10 mouse cellular contexts compared by ENCODE assay signal in genomic region chr1:74901686-74902085, GRCm38 (mm10). TPM values are rescaled to one million over a fixed set of nuclear protein-coding genes. Genes with fewer than 3 reads are reported as not detected.
DNase-seq lines count a peak whose midpoint lies in the region; ATAC-seq lines count a peak whose summit lies in the region.
"Had no signal": no experiment of that assay in that cellular context is flagged by ENCODE, and none has a peak within 500 bp of the region (broad histone marks: within the 10 kb centered on the region; RNA-seq: fewer than 3 reads in every experiment).

No protein-coding gene starts in this region.

- 2% methylated on average over 3 of the region's 3 CpGs for WGBS in midbrain, embryonic 14.5 days
- 4% methylated on average over 3 of the region's 3 CpGs for WGBS in midbrain, embryonic 16.5 days
- WGBS in intestine, embryonic 16.5 days: 10% methylated on average over 3 of the region's 3 CpGs

- ATAC-seq in cerebellum, adult (ENCODE audit: insufficient number of reproducible peaks, low FRiP score, low TSS enrichment): no peak
- ATAC-seq in midbrain, embryonic 14.5 days (ENCODE audit: low FRiP score, low TSS enrichment): no peak
- no peak for ATAC-seq in midbrain, embryonic 16.5 days
- no peak for ATAC-seq in intestine, embryonic 16.5 days

- H3K27me3 ChIP-seq in midbrain, embryonic 14.5 days (ENCODE audit: control insufficient read depth, insufficient read depth, low read length): peaks cover 42% of the 10 kb centered on the region
- H3K27me3 ChIP-seq in midbrain, embryonic 16.5 days (ENCODE audit: control insufficient read depth, insufficient read depth, low read depth, low read length): peaks cover 43% of the 10 kb centered on the region
- peaks cover 12% of the 10 kb centered on the region for H3K27me3 ChIP-seq in intestine, embryonic 16.5 days (replicated peaks; ENCODE audit: control insufficient read depth, insufficient read depth, low read length)

- peaks cover 9% of the 10 kb centered on the region for H3K4me1 ChIP-seq in midbrain, embryonic 14.5 days (ENCODE audit: control insufficient read depth, insufficient read depth, low read length)
- H3K4me1 ChIP-seq in midbrain, embryonic 16.5 days (ENCODE audit: control insufficient read depth, insufficient read depth, low read length): peaks cover 10% of the 10 kb centered on the region
- H3K4me1 ChIP-seq in intestine, embryonic 16.5 days (ENCODE audit: control insufficient read depth, insufficient read depth, low read length): peaks cover 5% of the 10 kb centered on the region

- no peak overlapping the region for H3K4me2 ChIP-seq in midbrain, embryonic 14.5 days (ENCODE audit: low read length)
- no peak overlapping the region for H3K4me2 ChIP-seq in midbrain, embryonic 16.5 days (ENCODE audit: low read length)
- no peak overlapping the region for H3K4me2 ChIP-seq in intestine, embryonic 16.5 days (ENCODE audit: low read depth, low read length)

- no peaks in the 10 kb centered on the region for H3K36me3 ChIP-seq in midbrain, embryonic 14.5 days (ENCODE audit: control insufficient read depth, insufficient read depth, low read length)
- H3K36me3 ChIP-seq in midbrain, embryonic 16.5 days (ENCODE audit: control insufficient read depth, insufficient read depth, low read length): no peaks in the 10 kb centered on the region
- no peaks in the 10 kb centered on the region for H3K36me3 ChIP-seq in intestine, embryonic 16.5 days (ENCODE audit: control insufficient read depth, insufficient read depth, low read length)
- H3K36me3 ChIP-seq: heart, embryonic 13.5 days had no signal

- no peak overlapping the region for H3K9ac ChIP-seq in midbrain, embryonic 14.5 days (replicated peaks; ENCODE audit: low read length)
- H3K9ac ChIP-seq in midbrain, embryonic 16.5 days (ENCODE audit: low read depth, low read length): no peak overlapping the region
- no peak overlapping the region for H3K9ac ChIP-seq in intestine, embryonic 16.5 days (ENCODE audit: low read depth, low read length)
- H3K9ac ChIP-seq: heart, embryonic 13.5 days had no signal

- H3K4me3 ChIP-seq in midbrain, embryonic 14.5 days (replicated peaks; ENCODE audit: low read depth, low read length): no peak overlapping the region
- no peak overlapping the region for H3K4me3 ChIP-seq in midbrain, embryonic 16.5 days (ENCODE audit: low read depth, low read length)
- H3K4me3 ChIP-seq in intestine, embryonic 16.5 days (ENCODE audit: low read length): no peak overlapping the region

- H3K9me3 ChIP-seq in midbrain, embryonic 14.5 days (ENCODE audit: control insufficient read depth, low read length): no peaks in the 10 kb centered on the region
- no peaks in the 10 kb centered on the region for H3K9me3 ChIP-seq in midbrain, embryonic 16.5 days (replicated peaks; ENCODE audit: control insufficient read depth, low read length, poor library complexity, severe bottlenecking)
- no peaks in the 10 kb centered on the region for H3K9me3 ChIP-seq in intestine, embryonic 16.5 days (ENCODE audit: control insufficient read depth, low read length)
- H3K9me3 ChIP-seq: heart, embryonic 13.5 days had no signal

- H3K27ac ChIP-seq in midbrain, embryonic 14.5 days (replicated peaks; ENCODE audit: low read depth, low read length): no peak overlapping the region
- H3K27ac ChIP-seq in midbrain, embryonic 16.5 days (ENCODE audit: low read length): no peak overlapping the region
- H3K27ac ChIP-seq in intestine, embryonic 16.5 days (ENCODE audit: low read length): peak overlapping the region; percentile 23; the same call in 1 of the 2 replicates
- H3K27ac ChIP-seq: heart, embryonic 13.5 days had no signal

- DNase-seq in cerebellum, adult 11 months: peak; percentile 54
- peak; percentile 74 for DNase-seq in midbrain, embryonic 14.5 days
- peak; percentile 34 for DNase-seq in c-Kit-positive CD71-positive TER-119-negative erythroid progenitor cells, embryonic 14.5 days (ENCODE audit: low read depth)
- DNase-seq in lung, postnatal 10 days: peak; percentile 60
- DNase-seq in yolk sac, embryonic 10.5 days (ENCODE audit: low spot score): peak; percentile 34

RNA-seq across cellular contexts. Expression of gene Cryba2, which starts 8.7 kb away (rescaled TPM):
- 0.77 TPM in 1 of 2 replicates, not detected in the other for polyA plus RNA-seq in midbrain, embryonic 14.5 days (2014; fragmentation: Nextera tagmentation; extraction: Ambion mirVana)
- polyA plus RNA-seq in midbrain, embryonic 16.5 days (2015; fragmentation: Nextera tagmentation; extraction: Ambion mirVana): 0.45 and 0.51 TPM in 2 replicates
- 1.5 and 2.4 TPM in 2 replicates for polyA plus RNA-seq in intestine, embryonic 16.5 days (2015; fragmentation: Nextera tagmentation; extraction: Ambion mirVana)
- polyA plus RNA-seq: heart, embryonic 13.5 days; lung, embryonic 16.5 days had no signal

RNA-seq across cellular contexts. Expression of gene Fev, which starts 16.5 kb away (rescaled TPM):
- polyA plus RNA-seq in midbrain, embryonic 14.5 days (2014; fragmentation: Nextera tagmentation; extraction: Ambion mirVana): 3.0 and 3.3 TPM in 2 replicates
- 1.6 and 2.9 TPM in 2 replicates for polyA plus RNA-seq in midbrain, embryonic 16.5 days (2015; fragmentation: Nextera tagmentation; extraction: Ambion mirVana)
- 0.95 and 1.5 TPM in 2 replicates for polyA plus RNA-seq in intestine, embryonic 16.5 days (2015; fragmentation: Nextera tagmentation; extraction: Ambion mirVana)
- polyA plus RNA-seq: lung, embryonic 16.5 days had no signal

RNA-seq across cellular contexts. Expression of gene Cfap65, which starts 33.7 kb away (rescaled TPM):
- polyA plus RNA-seq in midbrain, embryonic 14.5 days (2014; fragmentation: Nextera tagmentation; extraction: Ambion mirVana): 0.13 and 0.34 TPM in 2 replicates
- 1.3 and 1.4 TPM in 2 replicates for polyA plus RNA-seq in midbrain, embryonic 16.5 days (2015; fragmentation: Nextera tagmentation; extraction: Ambion mirVana)
- 0.07 and 0.16 TPM in 2 replicates for polyA plus RNA-seq in intestine, embryonic 16.5 days (2015; fragmentation: Nextera tagmentation; extraction: Ambion mirVana)
- polyA plus RNA-seq: heart, embryonic 13.5 days had no signal

RNA-seq across cellular contexts. Expression of gene Cdk5r2, which starts 47.0 kb away (rescaled TPM):
- polyA plus RNA-seq in midbrain, embryonic 14.5 days (2014; fragmentation: Nextera tagmentation; extraction: Ambion mirVana): 16.5 and 29.9 TPM in 2 replicates
- polyA plus RNA-seq in midbrain, embryonic 16.5 days (2015; fragmentation: Nextera tagmentation; extraction: Ambion mirVana): 8.1 and 9.7 TPM in 2 replicates
- 0.07 and 0.18 TPM in 2 replicates for polyA plus RNA-seq in intestine, embryonic 16.5 days (2015; fragmentation: Nextera tagmentation; extraction: Ambion mirVana)
- polyA plus RNA-seq: heart, embryonic 13.5 days; lung, embryonic 16.5 days had no signal

RNA-seq across cellular contexts. Expression of gene Ihh, which starts 49.8 kb away (rescaled TPM):
- 0.16 TPM in 1 of 2 replicates, not detected in the other for polyA plus RNA-seq in midbrain, embryonic 14.5 days (2014; fragmentation: Nextera tagmentation; extraction: Ambion mirVana)
- polyA plus RNA-seq in midbrain, embryonic 16.5 days (2015; fragmentation: Nextera tagmentation; extraction: Ambion mirVana): 0.16 and 0.32 TPM in 2 replicates
- 25.3 and 27.9 TPM in 2 replicates for polyA plus RNA-seq in intestine, embryonic 16.5 days (2015; fragmentation: Nextera tagmentation; extraction: Ambion mirVana)
